Mouse (Mus musculus) MEL (cell line): ENCODE results near the gene Tnfaip1.

Experiments used
- CTCF ChIP-seq, 3 experiments: IDR thresholded peaks in 2 of 3; conservative IDR thresholded peaks in 1 of 3; 2 replicates each; pipeline ENCODE4 v1.5.1; 2011 to 2012; ENCODE audit warnings: low read length in 3 of 3, low read depth in 2 of 3, mild to moderate bottlenecking in 2 of 3, improper control_type of control experiment in 1 of 3, inconsistent platforms in 1 of 3, mixed read lengths in 1 of 3, moderate library complexity in 1 of 3; ENCODE audit not compliant: control insufficient read depth in 1 of 3, insufficient read depth in 1 of 3, poor library complexity in 1 of 3, severe bottlenecking in 1 of 3
- POLR2AphosphoS5 ChIP-seq: IDR thresholded peaks from 2 replicates; pipeline ENCODE4 v1.6.1; 2012; ENCODE audit warnings: low read depth, borderline replicate concordance, mild to moderate bottlenecking, inconsistent platforms, low read length, moderate library complexity, mixed read lengths
- TAL1 ChIP-seq: IDR thresholded peaks from 2 replicates; pipeline ENCODE4 v1.6.1; 2012; ENCODE audit warnings: mild to moderate bottlenecking, inconsistent platforms, low read length, moderate library complexity, mixed read lengths

DNA sequence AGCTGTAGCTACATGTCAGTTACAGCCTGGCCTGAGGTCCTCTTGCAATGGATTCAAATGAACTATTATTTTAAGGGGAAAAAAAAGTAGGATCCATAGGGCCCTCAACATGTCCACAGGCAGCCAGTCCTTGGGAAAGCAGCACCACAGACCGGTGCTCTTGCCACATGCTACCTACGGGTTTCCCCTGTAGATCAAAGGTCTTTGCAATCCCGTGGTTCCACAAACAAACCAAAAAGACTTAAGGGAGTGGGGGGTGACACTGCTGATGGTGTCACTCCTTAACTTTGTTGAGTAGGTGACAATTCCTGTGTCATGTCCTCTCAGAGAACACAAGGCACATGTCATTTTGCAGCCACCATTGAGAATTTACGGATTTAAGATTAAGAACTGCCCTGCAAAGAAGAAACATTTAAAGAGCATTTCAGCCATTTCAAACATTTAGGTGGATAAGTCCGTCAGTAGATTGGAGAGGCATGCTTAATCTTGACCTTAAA, 13.4 kb upstream of the Tnfaip1 start:
- no peak for TF ChIP-seq CTCF (IDR thresholded peaks at IDR 0.05 in 2 of 3, conservative IDR thresholded peaks at IDR 0.05 in 1 of 3; ENCODE audit: control insufficient read depth in 1 of 3, insufficient read depth in 1 of 3, low read depth in 2 of 3, low read length in 3 of 3, poor library complexity in 1 of 3, severe bottlenecking in 1 of 3)
- no peak for TF ChIP-seq POLR2AphosphoS5
- no peak for TF ChIP-seq TAL1
